Mouse (Mus musculus): Measurements from ENCODE around the gene Tyw1. TPM values are rescaled to one million over a fixed set of nuclear protein-coding genes. Genes with fewer than 3 reads are reported as not detected.
A peak's percentile ranks its signal among the peaks of the same experiment; 100 is the strongest.

Gene Tyw1
- polyA plus RNA-seq, 1 experiment from 2014 or later = 20.8 TPM

GRCm38 (mm10) chr5:130221316-130221715 is 34.1 kb upstream of the Tyw1 start:
- Histone ChIP-seq H3K36me3 (ENCODE audit: insufficient read depth, low read length) (no peaks in the 10 kb centered on the region), H3K4me2 (ENCODE audit: low read length) (peak overlapping the region; percentile 69), H3K9me3 (replicated peaks; ENCODE audit: low read length) (no peaks in the 10 kb centered on the region), H3K4me3 (replicated peaks; ENCODE audit: low read depth, low read length) (peak overlapping the region; percentile 98), H3K27me3 (ENCODE audit: insufficient read depth, low read length) (no peaks in the 10 kb centered on the region), H3K4me1 (replicated peaks; ENCODE audit: insufficient read depth, low read length) (peaks cover 10% of the 10 kb centered on the region; the same call in 1 of the 2 replicates), H3K9ac (ENCODE audit: low read depth, low read length) (peak overlapping the region; percentile 95; the same call in 1 of the 2 replicates), H3K27ac (peak overlapping the region; percentile 86)
- no peak for DNase-seq (ENCODE audit: low spot score)
- 45% methylated on average over 2 of the region's 2 CpGs for WGBS
- ATAC-seq (replicated peaks; ENCODE audit: low FRiP score, low read depth) = no peak
- no peak for TF ChIP-seq CTCF (IDR thresholded peaks at IDR 0.05; ENCODE audit: low read depth)

GRCm38 (mm10) chr5:130221760-130222145 is 33.7 kb upstream of the Tyw1 start:
- no peaks in the 10 kb centered on the region for H3K36me3 ChIP-seq (ENCODE audit: insufficient read depth, low read length)
- H3K27me3 ChIP-seq (ENCODE audit: insufficient read depth, low read length) = no peaks in the 10 kb centered on the region
- H3K4me1 ChIP-seq (replicated peaks; ENCODE audit: insufficient read depth, low read length) = peaks cover 10% of the 10 kb centered on the region
- no peak for TF ChIP-seq CTCF (IDR thresholded peaks at IDR 0.05; ENCODE audit: low read depth)
- H3K9ac ChIP-seq (ENCODE audit: low read depth, low read length) = peak overlapping the region; percentile 95
- peak overlapping the region; percentile 86 for H3K27ac ChIP-seq
- DNase-seq (ENCODE audit: low spot score) = peak; percentile 51
- H3K4me3 ChIP-seq (replicated peaks; ENCODE audit: low read depth, low read length) = peak overlapping the region; percentile 98
- ATAC-seq (replicated peaks; ENCODE audit: low FRiP score, low read depth) = peak; percentile 52
- WGBS = 0% methylated on average over 10 of the region's 10 CpGs
- no peaks in the 10 kb centered on the region for H3K9me3 ChIP-seq (replicated peaks; ENCODE audit: low read length)
- peak overlapping the region; percentile 69 for H3K4me2 ChIP-seq (ENCODE audit: low read length)

GRCm38 (mm10) chr5:130222146-130223004 is 33.0 kb upstream of the Tyw1 start:
- peak; percentile 58 for TF ChIP-seq CTCF (IDR thresholded peaks at IDR 0.05; ENCODE audit: low read depth)
- H3K4me3 ChIP-seq (replicated peaks; ENCODE audit: low read depth, low read length) = peak overlapping the region; percentile 98
- peak overlapping the region; percentile 69 for H3K4me2 ChIP-seq (ENCODE audit: low read length)
- H3K4me1 ChIP-seq (replicated peaks; ENCODE audit: insufficient read depth, low read length) = peaks cover 10% of the 10 kb centered on the region
- H3K9ac ChIP-seq (ENCODE audit: low read depth, low read length) = peak overlapping the region; percentile 95
- no peaks in the 10 kb centered on the region for H3K36me3 ChIP-seq (ENCODE audit: insufficient read depth, low read length)
- peak overlapping the region; percentile 86 for H3K27ac ChIP-seq
- H3K27me3 ChIP-seq (ENCODE audit: insufficient read depth, low read length) = no peaks in the 10 kb centered on the region
- WGBS = under 1% methylated on average over 85 of the region's 88 CpGs
- H3K9me3 ChIP-seq (replicated peaks; ENCODE audit: low read length) = no peaks in the 10 kb centered on the region
- DNase-seq (ENCODE audit: low spot score) (peak; percentile 91), ATAC-seq (replicated peaks; ENCODE audit: low FRiP score, low read depth) (peak; percentile 82)

- Histone ChIP-seq H3K4me1 (replicated peaks; ENCODE audit: insufficient read depth, low read length) (peaks cover 12% of the 10 kb centered on the region), H3K27me3 (ENCODE audit: insufficient read depth, low read length) (no peaks in the 10 kb centered on the region), H3K4me2 (ENCODE audit: low read length) (no peak overlapping the region), H3K9me3 (replicated peaks; ENCODE audit: low read length) (no peaks in the 10 kb centered on the region), H3K9ac (ENCODE audit: low read depth, low read length) (no peak overlapping the region), H3K4me3 (replicated peaks; ENCODE audit: low read depth, low read length) (no peak overlapping the region), H3K27ac (no peak overlapping the region), H3K36me3 (ENCODE audit: insufficient read depth, low read length) (peaks cover 9% of the 10 kb centered on the region)
- DNase-seq (ENCODE audit: low spot score) (no peak), ATAC-seq (replicated peaks; ENCODE audit: low FRiP score, low read depth) (no peak)
- WGBS = 88% methylated on average over 3 of the region's 3 CpGs
- TF ChIP-seq CTCF (IDR thresholded peaks at IDR 0.05; ENCODE audit: low read depth) = no peak
Measured at GRCm38 (mm10) chr5:130226790-130227189, 28.6 kb upstream of the Tyw1 start.

- Histone ChIP-seq H3K27me3 (ENCODE audit: insufficient read depth, low read length) (no peaks in the 10 kb centered on the region), H3K4me2 (ENCODE audit: low read length) (no peak overlapping the region), H3K9me3 (replicated peaks; ENCODE audit: low read length) (no peaks in the 10 kb centered on the region), H3K4me1 (replicated peaks; ENCODE audit: insufficient read depth, low read length) (peaks cover 10% of the 10 kb centered on the region), H3K9ac (ENCODE audit: low read depth, low read length) (no peak overlapping the region), H3K27ac (no peak overlapping the region), H3K4me3 (replicated peaks; ENCODE audit: low read depth, low read length) (no peak overlapping the region), H3K36me3 (ENCODE audit: insufficient read depth, low read length) (peaks cover 22% of the 10 kb centered on the region)
- TF ChIP-seq CTCF (IDR thresholded peaks at IDR 0.05; ENCODE audit: low read depth) = no peak
- ATAC-seq (replicated peaks; ENCODE audit: low FRiP score, low read depth) = no peak
- no peak for DNase-seq (ENCODE audit: low spot score)
- 52% methylated on average over 4 of the region's 4 CpGs for WGBS
Measured at GRCm38 (mm10) chr5:130228120-130228519, 27.3 kb upstream of the Tyw1 start.

DNA sequence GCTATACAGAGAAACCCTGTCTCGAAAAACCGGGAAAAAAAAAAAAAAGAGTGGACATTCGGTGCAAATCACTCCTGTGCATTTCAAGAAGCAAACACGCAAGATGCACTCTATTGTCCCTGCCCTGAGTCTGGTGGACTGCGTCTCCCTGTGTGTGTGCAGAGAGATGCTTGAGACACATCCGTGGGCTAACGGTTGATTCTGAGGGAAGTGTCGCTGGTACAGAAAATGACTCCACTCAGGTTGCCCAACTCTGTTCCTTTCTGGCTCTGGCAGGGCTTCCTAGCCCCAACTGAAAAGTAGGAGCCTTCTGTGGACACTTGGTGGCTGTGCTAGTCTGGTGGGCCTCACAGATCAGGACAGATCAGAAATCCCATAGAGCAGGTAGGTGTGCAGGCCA is 19.1 kb upstream of the Tyw1 start:
- 96% methylated on average over 8 of the region's 8 CpGs for WGBS
- H3K4me2 ChIP-seq (ENCODE audit: low read length) = no peak overlapping the region
- no peak overlapping the region for H3K4me3 ChIP-seq (replicated peaks; ENCODE audit: low read depth, low read length)
- H3K9ac ChIP-seq (ENCODE audit: low read depth, low read length) = no peak overlapping the region
- peaks cover 79% of the 10 kb centered on the region for H3K36me3 ChIP-seq (ENCODE audit: insufficient read depth, low read length)
- H3K27ac ChIP-seq = no peak overlapping the region
- no peaks in the 10 kb centered on the region for H3K27me3 ChIP-seq (ENCODE audit: insufficient read depth, low read length)
- no peaks in the 10 kb centered on the region for H3K9me3 ChIP-seq (replicated peaks; ENCODE audit: low read length)
- TF ChIP-seq CTCF (IDR thresholded peaks at IDR 0.05; ENCODE audit: low read depth) = no peak
- ATAC-seq (replicated peaks; ENCODE audit: low FRiP score, low read depth) (no peak), DNase-seq (ENCODE audit: low spot score) (no peak)
- H3K4me1 ChIP-seq (replicated peaks; ENCODE audit: insufficient read depth, low read length) = no peaks in the 10 kb centered on the region
